Mouse (Mus musculus): ENCODE measurements around the gene Sirt2. TPM values are rescaled to one million over a fixed set of nuclear protein-coding genes. Genes with fewer than 3 reads are reported as not detected.

The Sirt2 gene
- total and polyA plus RNA-seq, 3 experiments: 35.7 to 72.4 TPM; not detected in 1

- Histone ChIP-seq H3K36me3 (ENCODE audit: control insufficient read depth in 1 of 2, insufficient read depth in 2 of 2, low read length in 2 of 2) (peaks cover 15 to 28% of the 10 kb centered on the region in 2 experiments; a peak in 3 of 4 replicates), H3K27me3 (ENCODE audit: control insufficient read depth in 1 of 2, insufficient read depth in 2 of 2, low read length in 2 of 2) (no peaks in the 10 kb centered on the region), H3K79me2 (ENCODE audit: control insufficient read depth, insufficient read depth, low read length, poor library complexity) (peaks cover 40% of the 10 kb centered on the region), H3K9me3 (replicated peaks; ENCODE audit: insufficient read depth, low read length) (no peaks in the 10 kb centered on the region), H3K4me1 (ENCODE audit: control insufficient read depth in 1 of 2, insufficient read depth in 2 of 2, low read length in 2 of 2) (peaks cover 6 to 34% of the 10 kb centered on the region in 2 experiments), H3K9ac (ENCODE audit: control insufficient read depth, low read depth, low read length, poor library complexity, severe bottlenecking) (peak overlapping the region; percentile 85), H3K27ac (ENCODE audit: control insufficient read depth, low read depth, low read length) (peak overlapping the region; percentile 99), H3K4me3 (ENCODE audit: control insufficient read depth in 1 of 2, insufficient read depth in 1 of 2, low read depth in 2 of 2, low read length in 2 of 2) (peak overlapping the region; percentile 67 to 69)
- DNase-seq (ENCODE audit: low read depth, low spot score): peak; percentile 89
- no peak for TF ChIP-seq USF2 (IDR thresholded peaks at IDR 0.05; ENCODE audit: borderline replicate concordance in 1 of 2, insufficient read depth in 1 of 2, low read depth in 1 of 2, low read length in 2 of 2)
- TF ChIP-seq JUND (IDR thresholded peaks at IDR 0.05; ENCODE audit: low read depth, low read length): no peak
- TF ChIP-seq NELFE (IDR thresholded peaks at IDR 0.05; ENCODE audit: low read depth, low read length): peak; percentile 45; the same call in 1 of the 2 replicates
- TF ChIP-seq TAL1 (IDR thresholded peaks at IDR 0.05; ENCODE audit: low read length): no peak
- TF ChIP-seq SMC3 (IDR thresholded peaks at IDR 0.05; ENCODE audit: low read depth, low read length): no peak
- TF ChIP-seq UBTF (IDR thresholded peaks at IDR 0.05; ENCODE audit: borderline replicate concordance, insufficient read depth, low read depth, low read length): no peak
- TF ChIP-seq POLR2A (IDR thresholded peaks at IDR 0.05; ENCODE audit: control insufficient read depth in 1 of 2, insufficient read depth in 1 of 2, low read depth in 1 of 2, low read length in 2 of 2, poor library complexity in 1 of 2): peak in 1 of 2 experiments; percentile 58; a peak in 2 of 4 replicates
- no peak; the same call in 1 of the 2 replicates for TF ChIP-seq MAX (IDR thresholded peaks at IDR 0.05; ENCODE audit: low read length)
- peak; percentile 31; the same call in 1 of the 2 replicates for TF ChIP-seq MYC (IDR thresholded peaks at IDR 0.05; ENCODE audit: low read depth, low read length)
- no peak for TF ChIP-seq MAFK (IDR thresholded peaks at IDR 0.05; ENCODE audit: borderline replicate concordance, low read depth, low read length)
- no peak for TF ChIP-seq CTCF (IDR thresholded peaks at IDR 0.05 in 2 of 3, conservative IDR thresholded peaks at IDR 0.05 in 1 of 3; ENCODE audit: control insufficient read depth in 1 of 3, insufficient read depth in 1 of 3, low read depth in 2 of 3, low read length in 3 of 3, poor library complexity in 1 of 3, severe bottlenecking in 1 of 3)
- TF ChIP-seq TCF12 (IDR thresholded peaks at IDR 0.05; ENCODE audit: low read depth, low read length): 0 out of 2 replicates have a peak, but pooled peaks have one; percentile 1
- no peak for TF ChIP-seq MEF2A (IDR thresholded peaks at IDR 0.05; ENCODE audit: extremely low read depth, insufficient replicate concordance, low read depth, low read length, poor library complexity, severe bottlenecking)
- no peak for TF ChIP-seq GATA1 (IDR thresholded peaks at IDR 0.05; ENCODE audit: low read depth, low read length)
- TF ChIP-seq ETS1 (IDR thresholded peaks at IDR 0.05; ENCODE audit: low read depth, low read length): no peak
- TF ChIP-seq CHD2 (IDR thresholded peaks at IDR 0.05; ENCODE audit: low read length): no peak
- TF ChIP-seq RCOR1 (IDR thresholded peaks at IDR 0.05; ENCODE audit: low read depth, low read length): no peak
- TF ChIP-seq NRF1 (IDR thresholded peaks at IDR 0.05; ENCODE audit: insufficient read depth, low read depth, low read length, poor library complexity, severe bottlenecking): peak; percentile 72
- TF ChIP-seq TBP (IDR thresholded peaks at IDR 0.05; ENCODE audit: low read depth, low read length): no peak
- TF ChIP-seq MYB (IDR thresholded peaks at IDR 0.05; ENCODE audit: low read depth, low read length): no peak
- TF ChIP-seq GABPA (IDR thresholded peaks at IDR 0.05; ENCODE audit: low read depth, low read length): no peak
- no peak for TF ChIP-seq E2F4 (IDR thresholded peaks at IDR 0.05; ENCODE audit: borderline replicate concordance, low read depth, low read length)
- peak; percentile 58; the same call in 1 of the 2 replicates for TF ChIP-seq SIN3A (IDR thresholded peaks at IDR 0.05; ENCODE audit: low read length)
- TF ChIP-seq ZNF384 (IDR thresholded peaks at IDR 0.05; ENCODE audit: low read depth, low read length): no peak
- no peak for TF ChIP-seq EP300 (IDR thresholded peaks at IDR 0.05; ENCODE audit: low read depth in 1 of 2, low read length in 2 of 2)
- no peak for TF ChIP-seq POLR2AphosphoS5 (IDR thresholded peaks at IDR 0.05; ENCODE audit: borderline replicate concordance, low read depth, low read length)
- no peak for TF ChIP-seq USF1 (IDR thresholded peaks at IDR 0.05; ENCODE audit: low read depth, low read length)
- TF ChIP-seq HCFC1 (IDR thresholded peaks at IDR 0.05; ENCODE audit: low read depth, low read length): no peak; the same call in 1 of the 2 replicates
- TF ChIP-seq POLR2AphosphoS2 (IDR thresholded peaks at IDR 0.05; ENCODE audit: low read length): peak; percentile 88
- 0 out of 2 replicates have a peak, but pooled peaks have one; percentile 5 for TF ChIP-seq MAZ (IDR thresholded peaks at IDR 0.05; ENCODE audit: low read depth, low read length)
- TF ChIP-seq BHLHE40 (IDR thresholded peaks at IDR 0.05; ENCODE audit: borderline replicate concordance, low read depth, low read length): no peak
- TF ChIP-seq ELF1 (IDR thresholded peaks at IDR 0.05; ENCODE audit: low read depth, low read length): no peak
- no peak for TF ChIP-seq ZC3H11A (IDR thresholded peaks at IDR 0.05; ENCODE audit: low read depth, low read length)
- no peak for TF ChIP-seq ZKSCAN1 (IDR thresholded peaks at IDR 0.05; ENCODE audit: low read depth, low read length)
- no peak; the same call in 1 of the 2 replicates for TF ChIP-seq CHD1 (IDR thresholded peaks at IDR 0.05; ENCODE audit: low read depth, low read length)
- TF ChIP-seq ZMIZ1 (IDR thresholded peaks at IDR 0.05; ENCODE audit: low read depth, low read length): peak; percentile 62
These were observed 43.0 kb downstream of the Sirt2 start for GRCm38 (mm10) chr7:28809401-28810089.

All from MEL (cell line).